In the genomic region with DNA sequence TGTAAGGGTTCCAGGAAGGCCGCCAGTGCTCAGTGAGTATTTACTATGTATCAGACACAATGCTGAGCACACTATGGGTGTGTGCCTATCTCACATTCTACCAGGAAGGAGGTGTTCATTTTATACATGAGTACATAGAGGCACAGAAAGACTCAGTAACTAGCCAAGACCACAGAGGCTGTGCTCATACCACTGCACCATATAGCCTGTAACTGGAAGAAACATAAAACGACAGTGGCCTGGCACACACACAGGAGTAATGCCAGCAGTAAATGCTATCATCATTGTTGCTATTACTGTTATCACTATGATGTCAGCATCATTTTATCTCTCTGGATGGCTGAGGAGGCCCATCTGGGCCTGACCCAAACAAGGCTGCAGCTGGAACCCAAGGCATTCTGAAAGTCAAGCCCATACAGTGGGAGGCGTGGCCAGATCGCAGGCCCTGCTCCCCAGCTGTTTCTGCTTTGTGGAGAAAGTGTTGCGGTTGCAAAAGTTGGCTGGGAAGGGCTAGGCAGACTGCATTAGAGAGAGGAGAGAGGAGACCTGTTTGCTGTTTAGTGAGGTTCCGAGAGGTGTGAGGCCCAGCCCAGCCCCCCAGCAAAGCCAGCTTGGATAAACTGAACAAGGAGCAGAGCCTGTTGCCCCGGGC, we compare ENCODE assay signal across 10 mouse cellular contexts.
A peak's percentile ranks its signal among the peaks of the same experiment; 100 is the strongest.
DNase-seq lines count a peak whose midpoint lies in the region; ATAC-seq and TF ChIP-seq lines count a peak whose summit lies in the region.
"Had no signal": no experiment of that assay in that cellular context is flagged by ENCODE, and none has a peak within 500 bp of the region (broad histone marks: within the 10 kb centered on the region; RNA-seq: fewer than 3 reads in every experiment).

No protein-coding gene starts in this region.

- H3K4me3 ChIP-seq in kidney, embryonic 16.5 days (ENCODE audit: low read length): no peak overlapping the region
- no peak overlapping the region for H3K4me3 ChIP-seq in stomach, embryonic 14.5 days (ENCODE audit: low read depth, low read length)
- H3K4me3 ChIP-seq in midbrain, postnatal 0 days (ENCODE audit: low read depth, low read length): no peak overlapping the region

- H3K27ac ChIP-seq in kidney, embryonic 16.5 days (ENCODE audit: low read length): no peak overlapping the region
- no peak overlapping the region for H3K27ac ChIP-seq in stomach, embryonic 14.5 days (ENCODE audit: low read length)
- H3K27ac ChIP-seq in midbrain, postnatal 0 days (ENCODE audit: low read depth, low read length): no peak overlapping the region

- H3K9ac ChIP-seq in kidney, embryonic 16.5 days (replicated peaks; ENCODE audit: low read length): no peak overlapping the region
- no peak overlapping the region for H3K9ac ChIP-seq in stomach, embryonic 14.5 days (replicated peaks; ENCODE audit: low read depth, low read length)
- H3K9ac ChIP-seq in midbrain, postnatal 0 days (replicated peaks; ENCODE audit: low read length, poor library complexity, severe bottlenecking): no peak overlapping the region

- 71% methylated on average over 7 of the region's 7 CpGs for WGBS in kidney, embryonic 16.5 days
- 50% methylated on average over 7 of the region's 7 CpGs for WGBS in stomach, embryonic 14.5 days
- 82% methylated on average over 7 of the region's 7 CpGs for WGBS in midbrain, postnatal 0 days

- H3K27me3 ChIP-seq in kidney, embryonic 16.5 days (ENCODE audit: insufficient read depth, low read length): no peaks in the 10 kb centered on the region
- H3K27me3 ChIP-seq in stomach, embryonic 14.5 days (ENCODE audit: control insufficient read depth, insufficient read depth, low read length): no peaks in the 10 kb centered on the region
- H3K27me3 ChIP-seq in midbrain, postnatal 0 days (ENCODE audit: insufficient read depth, low read length): no peaks in the 10 kb centered on the region

- DNase-seq in kidney, adult 11 months: no peak
- DNase-seq in NIH3T3 (ENCODE audit: low read depth): peak; percentile 95
- peak; percentile 51 to 58 for DNase-seq in heart, postnatal 10 days
- DNase-seq in T-cell, adult 2 months (ENCODE audit: low spot score): no peak
- no peak for DNase-seq in right cerebral cortex, adult 18-20 months
- DNase-seq in midbrain, postnatal 0 days (ENCODE audit: low spot score): no peak
- DNase-seq: cerebellum, adult 8-10 months; gastrocnemius, postnatal 25 days had no signal

- no peaks in the 10 kb centered on the region for H3K36me3 ChIP-seq in kidney, embryonic 16.5 days (ENCODE audit: insufficient read depth, low read length)
- H3K36me3 ChIP-seq in stomach, embryonic 14.5 days (ENCODE audit: control insufficient read depth, insufficient read depth, low read length): no peaks in the 10 kb centered on the region
- H3K36me3 ChIP-seq in midbrain, postnatal 0 days (ENCODE audit: insufficient read depth, low read length): no peaks in the 10 kb centered on the region

- intact Hi-C loops in heart, postnatal 10 days (cut with DNase I): loop anchor here (5.0 kb wide), 1 partner anchor 108 kb away; no protein-coding TSS in a partner anchor

- TF ChIP-seq CTCF in midbrain, postnatal 0 days (IDR thresholded peaks at IDR 0.05): no peak

- H3K4me2 ChIP-seq in kidney, embryonic 16.5 days (replicated peaks; ENCODE audit: low read depth, low read length): no peak overlapping the region
- no peak overlapping the region for H3K4me2 ChIP-seq in stomach, embryonic 14.5 days (replicated peaks; ENCODE audit: low read depth, low read length)
- no peak overlapping the region for H3K4me2 ChIP-seq in midbrain, postnatal 0 days (ENCODE audit: low read depth, low read length, poor library complexity, severe bottlenecking)

- peak; percentile 58; the same call in 1 of the 2 replicates for ATAC-seq in kidney, embryonic 16.5 days (ENCODE audit: low FRiP score, low TSS enrichment)
- ATAC-seq in stomach, embryonic 14.5 days (ENCODE audit: insufficient number of reproducible peaks, insufficient read depth, low FRiP score, low read depth): peak; percentile 81
- no peak for ATAC-seq in midbrain, postnatal 0 days (ENCODE audit: low FRiP score)

- H3K4me1 ChIP-seq in kidney, embryonic 16.5 days (ENCODE audit: insufficient read depth, low read length): peaks cover 4% of the 10 kb centered on the region; the same call in 1 of the 2 replicates
- peaks cover 8% of the 10 kb centered on the region; the same call in 1 of the 2 replicates for H3K4me1 ChIP-seq in stomach, embryonic 14.5 days (ENCODE audit: control insufficient read depth, insufficient read depth, low read length)
- no peaks in the 10 kb centered on the region; the same call in 1 of the 2 replicates for H3K4me1 ChIP-seq in midbrain, postnatal 0 days (ENCODE audit: insufficient read depth, low read length)

- H3K9me3 ChIP-seq in kidney, embryonic 16.5 days (ENCODE audit: low read length): no peaks in the 10 kb centered on the region
- H3K9me3 ChIP-seq in stomach, embryonic 14.5 days (ENCODE audit: control insufficient read depth, low read depth, low read length): no peaks in the 10 kb centered on the region
- H3K9me3 ChIP-seq in midbrain, postnatal 0 days (ENCODE audit: low read length): no peaks in the 10 kb centered on the region

Comparison
In these comparisons a context has a peak if more than half of its experiments do, and no peak if none do; other contexts are left out.
1. DNase-seq: peak in NIH3T3 (single experiment) and heart, postnatal 10 days (2 of 2); none in kidney, adult 11 months (single experiment), T-cell, adult 2 months (single experiment), right cerebral cortex, adult 18-20 months (single experiment) and midbrain, postnatal 0 days (single experiment).